Mouse (Mus musculus) adrenal gland, postnatal 0 days (tissue): ENCODE results near the gene Alkbh3. TPM values are rescaled to one million over a fixed set of nuclear protein-coding genes. Genes with fewer than 3 reads are reported as not detected.

Experiments used
- polyA plus RNA-seq: library from polyadenylated mRNA; unstranded; fragments of >200 nt; fragmentation: Nextera tagmentation; extraction: Ambion mirVana; gene quantifications from 2 replicates; pipeline ENCODE4 v1.2.1, GENCODE M21; 2015

The Alkbh3 gene
- 46.1 and 68.4 TPM in 2 replicates for polyA plus RNA-seq

GRCm38 (mm10) chr2:94010335-94011291, at the start of gene Alkbh3:
TSS of gene Alkbh3 (minus strand) at chr2:94010807.

GRCm38 (mm10) chr2:93996254-93996653, 14.4 kb downstream of the Alkbh3 start, which contains the start of gene Gm27027:
TSS of gene Gm27027 (minus strand) at chr2:93996354.

GRCm38 (mm10) chr2:93956908-93957784, 53.5 kb downstream of the Alkbh3 start, which contains the start of gene Gm13889:
TSS of gene Gm13889 (minus strand) at chr2:93957201.

Other genes starting within 250 kb of the Alkbh3 start
- gene Ext2, start 188.2 kb downstream of the Alkbh3 start, polyA plus RNA-seq: 70.4 and 85.9 TPM in 2 replicates
- gene Accs, start 160.9 kb downstream of the Alkbh3 start, polyA plus RNA-seq: 7.7 and 8.4 TPM in 2 replicates
- gene Accsl, start 141.7 kb downstream of the Alkbh3 start, polyA plus RNA-seq: not detected in 2 replicates
- gene Gm13889, start 53.6 kb downstream of the Alkbh3 start, polyA plus RNA-seq: 24.4 and 39.9 TPM in 2 replicates
- not detected in 2 replicates for gene Gm27027, start 14.5 kb downstream of the Alkbh3 start, polyA plus RNA-seq
- 87.9 and 117 TPM in 2 replicates for gene Hsd17b12, start 147.2 kb upstream of the Alkbh3 start, polyA plus RNA-seq